Mouse (Mus musculus) cortical plate, adult 2 months (tissue): Measurements from ENCODE around the gene Cbr3. TPM values are rescaled to one million over a fixed set of nuclear protein-coding genes. Genes with fewer than 3 reads are reported as not detected.
"Not testable (repeated sequence)": the region's sequence is repeated elsewhere in the genome, so short reads cannot be mapped to it uniquely, and the experiment has no call there.

Experiments
- H3K27ac ChIP-seq: fragments of 200-500 bp; 2 replicates; pipeline ENCODE4 v1.5.1; 2012; ENCODE audit warnings: low read length, control low read depth, inconsistent platforms; ENCODE audit not compliant: insufficient read depth
- H3K4me1 ChIP-seq: fragments of 200-500 bp; 2 replicates; pipeline ENCODE4 v1.6.1; 2011; ENCODE audit warnings: low read length; ENCODE audit not compliant: control insufficient read depth, insufficient read depth
- H3K4me3 ChIP-seq: fragments of 200-500 bp; 2 replicates; pipeline ENCODE4 v1.5.1; 2011; ENCODE audit warnings: mild to moderate bottlenecking, low read length, control low read depth; ENCODE audit not compliant: insufficient read depth
- CTCF ChIP-seq: fragments of 200-500 bp; IDR thresholded peaks from 2 replicates; pipeline ENCODE4 v1.5.1; 2011; ENCODE audit warnings: mild to moderate bottlenecking, control low read depth, low read length; ENCODE audit not compliant: insufficient read depth; ENCODE audit errors: extremely low read depth
- POLR2A ChIP-seq: fragments of 200-500 bp; IDR thresholded peaks from 2 replicates; pipeline ENCODE4 v1.6.1; 2011; ENCODE audit warnings: mild to moderate bottlenecking, low read length, control low read depth; ENCODE audit not compliant: insufficient read depth; ENCODE audit errors: extremely low read depth
- polyA plus RNA-seq: library from polyadenylated mRNA; depleted of rRNA; stranded (reverse); fragments of >200 nt; gene quantifications from 2 replicates; pipeline ENCODE4 v1.2.3, GENCODE M21; 2012

The Cbr3 gene
- polyA plus RNA-seq, 1 experiment = 22.1 TPM

DNA sequence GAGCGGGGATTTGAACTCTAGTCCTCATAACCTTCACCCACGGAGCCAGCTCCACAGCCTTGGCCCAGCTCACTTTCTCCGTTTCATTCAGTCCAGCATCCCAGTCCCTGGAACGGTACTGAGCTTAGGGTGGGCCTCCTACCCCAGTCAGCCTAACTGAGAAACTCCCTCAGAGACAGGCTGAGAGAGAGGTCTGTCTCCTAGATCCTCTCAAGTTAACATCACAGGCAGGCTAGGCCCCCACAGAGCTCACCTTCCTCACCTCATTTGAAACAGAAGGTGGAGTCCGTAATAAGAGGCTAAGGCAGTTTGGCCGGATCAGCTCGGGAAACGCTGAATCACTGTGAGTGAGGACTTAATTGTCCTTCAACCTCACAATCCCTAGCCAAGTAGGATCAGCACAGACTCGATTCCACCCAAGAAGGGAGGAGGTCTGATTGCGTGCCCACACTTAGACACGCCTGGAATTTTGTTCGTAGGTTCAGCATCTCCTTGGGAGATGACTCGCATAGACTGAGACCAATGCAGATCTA, 793 bp upstream of the Cbr3 start:
- peak overlapping the region; percentile 89; the same call in 1 of the 2 replicates for H3K4me3 ChIP-seq
- TF ChIP-seq POLR2A (no peak), CTCF (no peak)
- no peak overlapping the region for H3K27ac ChIP-seq
- H3K4me1 ChIP-seq = 0 out of 2 replicates have a peak, but pooled peaks cover 2% of the 10 kb centered on the region

DNA sequence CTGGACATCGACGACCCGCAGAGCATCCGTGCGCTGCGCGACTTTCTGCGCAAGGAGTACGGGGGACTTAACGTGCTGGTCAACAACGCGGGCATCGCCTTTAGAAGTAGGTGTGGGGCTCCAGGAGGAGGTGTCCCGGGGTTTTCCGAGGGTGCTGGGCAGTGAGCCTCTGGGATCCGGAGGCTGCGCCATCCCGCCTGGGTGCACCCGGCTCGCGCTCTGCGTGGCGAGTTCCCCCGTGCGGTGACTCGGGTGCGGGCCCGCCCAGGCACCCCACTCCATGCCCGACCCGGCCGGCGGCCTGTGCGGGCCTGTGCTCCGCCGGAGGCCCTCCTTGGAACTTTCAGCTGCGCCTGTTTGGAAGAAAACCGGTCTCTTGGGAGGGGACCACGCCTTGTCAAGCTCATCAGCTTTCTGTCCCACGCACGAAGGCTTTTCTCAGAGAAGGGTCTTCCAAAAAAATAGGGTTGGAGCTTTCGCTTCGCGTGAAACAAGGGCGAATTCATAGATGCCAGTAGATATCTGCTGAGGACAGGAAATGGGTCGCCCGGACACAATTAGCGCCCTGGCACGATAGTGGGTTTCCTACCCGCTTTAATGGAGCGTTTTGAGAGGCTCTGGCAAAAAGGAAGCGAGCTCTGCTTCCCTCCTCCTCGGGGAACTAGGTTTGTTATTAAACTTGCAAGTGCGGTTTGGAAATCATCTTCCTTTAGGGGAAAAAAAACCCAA, 657 bp downstream of the Cbr3 start:
- Histone ChIP-seq H3K27ac (peak overlapping the region; percentile 67), H3K4me3 (peak overlapping the region; percentile 89)
- TF ChIP-seq POLR2A (no peak), CTCF (no peak)

GRCm38 (mm10) chr16:93684441-93684840, 1.4 kb downstream of the Cbr3 start:
- H3K27ac ChIP-seq = no peak overlapping the region
- 0 out of 2 replicates have a peak, but pooled peaks cover 2% of the 10 kb centered on the region for H3K4me1 ChIP-seq
- no peak for TF ChIP-seq CTCF
- no peak for TF ChIP-seq POLR2A
- peak overlapping the region; percentile 89; the same call in 1 of the 2 replicates for H3K4me3 ChIP-seq

More for the DNA sequence above, 657 bp downstream of the Cbr3 start:
- 0 out of 2 replicates have a peak, but pooled peaks cover 2% of the 10 kb centered on the region for H3K4me1 ChIP-seq

DNA sequence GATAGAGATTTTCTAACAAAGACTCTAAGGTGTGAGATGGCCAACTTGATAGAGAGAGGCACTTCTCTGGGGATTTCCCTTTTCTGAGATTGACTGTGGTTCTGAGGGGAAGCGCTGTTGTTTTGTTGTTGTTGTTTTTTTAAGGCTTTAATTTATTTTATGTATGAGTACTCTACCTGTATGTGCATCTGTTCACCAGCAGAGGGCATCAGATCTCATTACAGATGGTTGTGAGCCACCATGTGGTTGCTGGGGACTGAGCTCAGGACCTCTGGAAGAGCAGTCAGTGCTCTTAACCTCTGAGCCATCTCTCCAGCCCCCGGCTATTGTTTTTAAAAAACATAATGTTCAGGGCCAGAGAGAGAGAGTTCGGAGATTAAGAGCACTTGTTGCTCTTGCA, 2.8 kb downstream of the Cbr3 start:
- H3K4me3 ChIP-seq, H3K4me1 ChIP-seq, H3K27ac ChIP-seq: not testable (repeated sequence)

DNA sequence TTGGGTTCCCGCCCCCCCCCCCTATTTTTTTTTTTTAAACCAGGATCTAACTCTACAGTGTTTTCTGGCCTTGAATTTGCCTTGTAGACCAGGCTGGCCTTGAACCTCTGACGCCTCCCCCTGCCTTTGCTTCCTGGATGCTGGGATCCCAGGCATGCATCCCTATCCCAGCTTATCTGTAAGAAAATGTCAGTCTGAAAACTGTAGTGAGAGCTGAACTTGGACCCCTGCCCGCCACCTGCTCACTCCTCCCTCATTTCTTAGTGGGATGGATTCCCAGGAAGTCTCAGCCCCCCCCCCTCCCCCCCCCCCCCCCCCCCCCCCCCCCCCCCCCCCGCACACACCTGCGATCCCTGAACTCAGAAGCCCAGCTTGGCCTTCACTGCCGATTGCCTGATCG, 3.4 kb downstream of the Cbr3 start:
- no peak overlapping the region for H3K4me3 ChIP-seq
- TF ChIP-seq POLR2A = no peak
- H3K4me1 ChIP-seq = 0 out of 2 replicates have a peak, but pooled peaks cover 2% of the 10 kb centered on the region
- H3K27ac ChIP-seq = no peak overlapping the region

GRCm38 (mm10) chr16:93686945-93687344, 3.9 kb downstream of the Cbr3 start:
- Histone ChIP-seq H3K4me1 (0 out of 2 replicates have a peak, but pooled peaks cover 2% of the 10 kb centered on the region), H3K4me3 (no peak overlapping the region), H3K27ac (no peak overlapping the region)
- TF ChIP-seq CTCF (0 out of 2 replicates have a peak, but pooled peaks have one; percentile 15), POLR2A (no peak)

DNA sequence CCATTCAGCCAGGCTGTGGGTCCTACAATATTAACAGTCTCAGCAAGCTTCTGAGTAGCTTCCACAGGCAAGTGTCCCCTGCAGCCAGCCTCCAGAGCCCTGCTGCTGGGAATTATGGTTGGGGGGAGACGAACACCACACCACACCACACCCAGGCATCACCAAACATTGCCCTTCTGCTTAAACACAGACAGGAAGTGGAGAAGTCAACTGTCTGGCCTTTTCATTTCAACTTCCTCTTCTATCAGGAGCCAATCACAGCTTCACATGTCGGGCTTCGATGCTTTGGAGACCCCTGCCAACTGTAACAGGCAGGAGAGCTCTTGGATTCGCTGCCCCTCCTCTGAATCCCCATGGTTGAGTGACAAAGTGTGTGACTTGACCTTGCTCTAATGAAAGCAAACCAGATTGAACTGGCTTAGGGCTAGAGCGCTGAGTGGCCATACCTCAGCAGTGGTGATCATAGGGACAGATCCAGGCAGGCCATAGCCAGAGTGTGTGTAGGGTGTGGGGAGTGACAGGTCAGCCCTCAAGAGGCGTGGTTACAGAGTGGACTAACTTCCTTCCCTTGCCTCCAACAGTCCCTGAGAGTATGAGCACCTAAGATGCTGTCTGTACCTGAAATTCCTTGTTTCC, 8.3 kb downstream of the Cbr3 start:
- TF ChIP-seq POLR2A (no peak), CTCF (no peak)
- no peaks in the 10 kb centered on the region for H3K4me1 ChIP-seq
- no peak overlapping the region for H3K27ac ChIP-seq
- H3K4me3 ChIP-seq = no peak overlapping the region

- no peak overlapping the region for H3K27ac ChIP-seq
- no peaks in the 10 kb centered on the region for H3K4me1 ChIP-seq
- no peak overlapping the region for H3K4me3 ChIP-seq
- TF ChIP-seq POLR2A (no peak), CTCF (no peak)
Measured at GRCm38 (mm10) chr16:93692744-93693143, 9.7 kb downstream of the Cbr3 start.

DNA sequence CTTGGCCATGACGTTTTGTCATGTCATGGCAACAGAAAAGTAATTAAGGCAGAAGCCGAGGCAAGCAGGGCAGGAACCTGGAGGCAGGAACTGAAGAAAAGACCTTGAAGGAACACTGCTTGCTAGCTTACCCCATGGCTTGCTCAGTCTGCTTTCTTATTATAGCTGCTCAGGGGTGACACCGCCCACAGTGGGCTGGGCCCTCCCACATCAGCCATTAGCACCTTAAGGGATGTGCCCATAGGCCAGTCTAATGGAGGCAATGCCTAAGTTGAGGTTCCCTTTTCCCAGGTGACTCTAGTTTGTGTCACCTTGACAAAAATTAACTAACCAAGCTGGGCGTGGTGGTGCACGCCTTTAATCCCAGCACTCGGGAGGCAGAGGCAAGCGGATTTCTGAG, 24.1 kb downstream of the Cbr3 start:
- Histone ChIP-seq H3K4me1 (no peaks in the 10 kb centered on the region), H3K4me3 (no peak overlapping the region), H3K27ac (no peak overlapping the region)
- TF ChIP-seq CTCF (no peak), POLR2A (no peak)

DNA sequence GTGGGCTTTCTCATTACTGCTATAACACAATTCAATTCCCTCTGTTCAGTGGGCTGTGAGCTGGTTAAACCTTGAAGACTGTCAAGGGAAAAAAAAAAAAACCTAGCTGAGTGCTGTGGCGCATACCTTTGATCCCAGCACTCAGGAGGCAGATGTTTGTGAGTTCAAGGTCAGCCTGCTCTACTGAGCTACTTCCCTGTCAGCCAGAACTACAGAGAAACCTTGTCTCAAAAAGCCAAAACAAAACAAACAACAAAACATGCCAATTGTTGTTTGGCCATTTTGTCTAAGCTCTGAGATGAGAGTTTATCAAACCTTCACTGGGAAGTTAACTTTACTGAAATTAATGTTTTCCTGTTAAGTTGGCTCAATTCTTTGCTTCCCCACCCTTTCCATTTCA, 26.2 kb downstream of the Cbr3 start:
- H3K27ac ChIP-seq = no peak overlapping the region
- no peak overlapping the region for H3K4me3 ChIP-seq
- peaks cover 2% of the 10 kb centered on the region; the same call in 1 of the 2 replicates for H3K4me1 ChIP-seq
- TF ChIP-seq POLR2A (no peak), CTCF (no peak)
